Mouse (Mus musculus) MEL (cell line): Measurements from ENCODE around the gene Isg20l2. TPM values are rescaled to one million over a fixed set of nuclear protein-coding genes. Genes with fewer than 3 reads are reported as not detected.

Experiments
- DNase-seq: peaks from one replicate; pipeline ENCODE4 v3.0.0; 2011; ENCODE audit warnings: low read depth, low spot score
- H3K27ac ChIP-seq: 2 replicates; pipeline ENCODE4 v1.5.1; 2012; ENCODE audit warnings: low read depth, mild to moderate bottlenecking, control low read depth, low read length, moderate library complexity; ENCODE audit not compliant: control insufficient read depth
- H3K27me3 ChIP-seq, 2 experiments: fragments of 150-350 bp in 1 of 2; sonication (generic) in 1 of 2; 2 replicates each; pipeline ENCODE4 v1.6.1; 2012; ENCODE audit warnings: low read length in 2 of 2, mild to moderate bottlenecking in 2 of 2, improper control_type of control experiment in 1 of 2, moderate library complexity in 1 of 2; ENCODE audit not compliant: insufficient read depth in 2 of 2, control insufficient read depth in 1 of 2
- H3K36me3 ChIP-seq, 2 experiments: 2 replicates each; pipeline ENCODE4 v1.6.1; 2012 to 2014; ENCODE audit warnings: low read length in 2 of 2, improper control_type of control experiment in 1 of 2, inconsistent platforms in 1 of 2, mild to moderate bottlenecking in 1 of 2; ENCODE audit not compliant: insufficient read depth in 2 of 2, control insufficient read depth in 1 of 2
- H3K4me1 ChIP-seq, 2 experiments: fragments of 150-350 bp in 1 of 2; sonication (generic) in 1 of 2; 2 replicates each; pipeline ENCODE4 v1.6.1; 2012; ENCODE audit warnings: low read length in 2 of 2, improper control_type of control experiment in 1 of 2, mild to moderate bottlenecking in 1 of 2; ENCODE audit not compliant: insufficient read depth in 2 of 2, control insufficient read depth in 1 of 2
- H3K4me3 ChIP-seq, 2 experiments: fragments of 150-350 bp in 1 of 2; sonication (generic) in 1 of 2; 2 replicates each; pipeline ENCODE4 v1.5.1; 2012; ENCODE audit warnings: low read depth in 2 of 2, low read length in 2 of 2, mild to moderate bottlenecking in 2 of 2, moderate library complexity in 2 of 2, control low read depth in 1 of 2, improper control_type of control experiment in 1 of 2; ENCODE audit not compliant: control insufficient read depth in 1 of 2, insufficient read depth in 1 of 2
- H3K79me2 ChIP-seq: 2 replicates; pipeline ENCODE4 v1.6.1; 2012; ENCODE audit warnings: mild to moderate bottlenecking, low read length, moderate library complexity; ENCODE audit not compliant: control insufficient read depth, poor library complexity, insufficient read depth
- H3K9ac ChIP-seq: 2 replicates; pipeline ENCODE4 v1.6.1; 2012; ENCODE audit warnings: low read depth, mild to moderate bottlenecking, control low read depth, low read length, moderate library complexity; ENCODE audit not compliant: control insufficient read depth, poor library complexity, severe bottlenecking
- H3K9me3 ChIP-seq: fragments of 150-350 bp; sonication (generic); replicated peaks from 2 replicates; pipeline ENCODE4 v1.6.1; 2012; ENCODE audit warnings: mild to moderate bottlenecking, low read length, improper control_type of control experiment, moderate library complexity; ENCODE audit not compliant: insufficient read depth
- CHD1 ChIP-seq: IDR thresholded peaks from 2 replicates; pipeline ENCODE4 v1.6.1; 2012; ENCODE audit warnings: low read depth, mild to moderate bottlenecking, inconsistent platforms, low read length, improper control_type of control experiment
- CHD2 ChIP-seq: IDR thresholded peaks from 2 replicates; pipeline ENCODE4 v1.6.1; 2011; ENCODE audit warnings: low read length, improper control_type of control experiment
- CTCF ChIP-seq, 3 experiments: IDR thresholded peaks in 2 of 3; conservative IDR thresholded peaks in 1 of 3; 2 replicates each; pipeline ENCODE4 v1.5.1; 2011 to 2012; ENCODE audit warnings: low read length in 3 of 3, low read depth in 2 of 3, mild to moderate bottlenecking in 2 of 3, improper control_type of control experiment in 1 of 3, inconsistent platforms in 1 of 3, mixed read lengths in 1 of 3, moderate library complexity in 1 of 3; ENCODE audit not compliant: control insufficient read depth in 1 of 3, insufficient read depth in 1 of 3, poor library complexity in 1 of 3, severe bottlenecking in 1 of 3
- E2F4 ChIP-seq: IDR thresholded peaks from 2 replicates; pipeline ENCODE4 v1.6.1; 2011; ENCODE audit warnings: low read depth, low read length, improper control_type of control experiment, borderline replicate concordance
- ETS1 ChIP-seq: IDR thresholded peaks from 2 replicates; pipeline ENCODE4 v1.6.1; 2012; ENCODE audit warnings: low read depth, mild to moderate bottlenecking, inconsistent platforms, low read length, improper control_type of control experiment, moderate library complexity
- GATA1 ChIP-seq: IDR thresholded peaks from 2 replicates; pipeline ENCODE4 v1.6.1; 2011; ENCODE audit warnings: low read depth, low read length, improper control_type of control experiment
- HCFC1 ChIP-seq: IDR thresholded peaks from 2 replicates; pipeline ENCODE4 v1.6.1; 2012; ENCODE audit warnings: low read depth, mild to moderate bottlenecking, inconsistent platforms, low read length, improper control_type of control experiment, moderate library complexity
- JUND ChIP-seq: IDR thresholded peaks from 2 replicates; pipeline ENCODE4 v1.6.1; 2011; ENCODE audit warnings: low read depth, mild to moderate bottlenecking, improper control_type of control experiment, low read length
- POLR2A ChIP-seq, 2 experiments: IDR thresholded peaks; 2 replicates each; pipeline ENCODE4 v1.6.1; 2011 to 2012; ENCODE audit warnings: low read length in 2 of 2, mild to moderate bottlenecking in 2 of 2, control low read depth in 1 of 2, improper control_type of control experiment in 1 of 2, low read depth in 1 of 2, moderate library complexity in 1 of 2; ENCODE audit not compliant: control insufficient read depth in 1 of 2, insufficient read depth in 1 of 2, poor library complexity in 1 of 2
- RAD21 ChIP-seq: IDR thresholded peaks from 2 replicates; pipeline ENCODE4 v1.6.1; 2011; ENCODE audit warnings: mild to moderate bottlenecking, low read depth, low read length, improper control_type of control experiment
- SIN3A ChIP-seq: IDR thresholded peaks from 2 replicates; pipeline ENCODE4 v1.6.1; 2012; ENCODE audit warnings: low read length, improper control_type of control experiment, inconsistent platforms
- SMC3 ChIP-seq: IDR thresholded peaks from 2 replicates; pipeline ENCODE4 v1.6.1; 2011; ENCODE audit warnings: low read depth, low read length, improper control_type of control experiment
- TAL1 ChIP-seq: IDR thresholded peaks from 2 replicates; pipeline ENCODE4 v1.6.1; 2012; ENCODE audit warnings: mild to moderate bottlenecking, inconsistent platforms, low read length, moderate library complexity, mixed read lengths
- TBP ChIP-seq: IDR thresholded peaks from 2 replicates; pipeline ENCODE4 v1.8.0; 2011; ENCODE audit warnings: low read depth, low read length, improper control_type of control experiment
- UBTF ChIP-seq: IDR thresholded peaks from 2 replicates; pipeline ENCODE4 v1.6.1; 2012; ENCODE audit warnings: low read depth, mild to moderate bottlenecking, inconsistent platforms, low read length, improper control_type of control experiment, moderate library complexity, borderline replicate concordance; ENCODE audit not compliant: insufficient read depth
- ZC3H11A ChIP-seq: IDR thresholded peaks from 2 replicates; pipeline ENCODE4 v1.6.1; 2012; ENCODE audit warnings: low read depth, mild to moderate bottlenecking, inconsistent platforms, low read length, improper control_type of control experiment
- ZMIZ1 ChIP-seq: IDR thresholded peaks from 2 replicates; pipeline ENCODE4 v1.6.1; 2012; ENCODE audit warnings: low read depth, mild to moderate bottlenecking, inconsistent platforms, low read length, improper control_type of control experiment, moderate library complexity
- ZNF384 ChIP-seq: IDR thresholded peaks from 2 replicates; pipeline ENCODE4 v1.6.1; 2012; ENCODE audit warnings: low read depth, mild to moderate bottlenecking, inconsistent platforms, low read length, improper control_type of control experiment
- polyA plus RNA-seq, 2 experiments: library from polyadenylated mRNA; stranded (reverse) in 1 of 2; unstranded in 1 of 2; fragments of >175 nt in 1 of 2; fragments of >200 nt in 1 of 2; gene quantifications; 2 replicates each; pipeline versions ENCODE4 v1.2.1 to v1.2.4; 2012; ENCODE audit warnings: low replicate concordance in 2 of 2, low read depth in 1 of 2; ENCODE audit not compliant: insufficient read length in 2 of 2, insufficient read depth in 1 of 2, missing spikeins in 1 of 2
- total RNA-seq: library from RNA; depleted of rRNA; stranded (reverse); fragments of 300-350 nt; gene quantifications from 2 replicates; pipeline ENCODE4 v1.2.3, GENCODE M21; 2012

Gene Isg20l2
- total and polyA plus RNA-seq, 3 experiments, result 45.0 to 71.8 TPM; not detected in 1

DNA sequence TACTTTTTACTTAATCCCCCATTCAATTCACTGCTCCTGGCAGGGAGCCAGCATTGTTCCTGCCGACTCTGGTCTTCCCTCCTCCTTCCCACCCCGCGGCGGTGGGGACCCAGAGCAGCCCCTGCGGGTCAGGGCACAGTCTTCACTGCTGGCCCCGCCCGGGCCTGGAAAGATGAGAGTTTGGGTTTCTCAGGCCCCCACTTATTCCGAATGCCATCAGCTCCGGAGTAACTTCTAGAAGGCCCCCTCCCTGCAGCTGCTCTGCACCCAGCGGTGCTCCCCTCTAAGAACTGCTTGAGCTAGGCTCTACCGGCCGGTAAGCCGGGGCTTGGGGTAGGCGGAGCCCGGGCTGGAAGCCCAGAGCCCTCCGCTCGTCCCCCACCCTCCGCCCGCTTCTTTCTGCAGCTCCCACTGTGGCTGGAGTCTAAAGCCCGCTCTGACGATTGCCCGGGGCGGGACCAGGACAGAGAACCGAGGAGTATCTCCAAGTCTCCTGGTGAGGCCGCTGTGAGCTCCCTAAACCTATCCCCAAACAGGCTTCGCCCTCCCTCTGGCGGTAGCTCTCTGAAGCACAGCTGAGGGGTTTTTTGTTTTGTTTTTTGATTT, 30.6 kb downstream of the Isg20l2 start:
- DNase-seq, result peak; percentile 93
- H3K9me3 ChIP-seq, result no peaks in the 10 kb centered on the region
- H3K4me3 ChIP-seq, result peak overlapping the region; percentile 54 to 55
- H3K79me2 ChIP-seq, result no peaks in the 10 kb centered on the region
- no peaks in the 10 kb centered on the region; a peak in 2 of 4 replicates for H3K27me3 ChIP-seq
- H3K4me1 ChIP-seq, result peaks cover 0 to 10% of the 10 kb centered on the region in 2 experiments; a peak in 2 of 4 replicates
- H3K9ac ChIP-seq, result peak overlapping the region; percentile 43
- H3K27ac ChIP-seq, result no peak overlapping the region
- H3K36me3 ChIP-seq, result no peaks in the 10 kb centered on the region
- TF ChIP-seq ZNF384 (peak; percentile 47; the same call in 1 of the 2 replicates), SIN3A (peak; percentile 79), UBTF (peak; percentile 88), ETS1 (no peak), E2F4 (no peak), CHD1 (no peak), SMC3 (peak; percentile 94), RAD21 (peak; percentile 89), TBP (0 out of 2 replicates have a peak, but pooled peaks have one; percentile 25), ZC3H11A (peak; percentile 79), GATA1 (no peak), ZMIZ1 (no peak), HCFC1 (peak; percentile 68), CTCF (IDR thresholded peaks at IDR 0.05 in 2 of 3, conservative IDR thresholded peaks at IDR 0.05 in 1 of 3; ENCODE audit: control insufficient read depth in 1 of 3, insufficient read depth in 1 of 3, low read depth in 2 of 3, low read length in 3 of 3, poor library complexity in 1 of 3, severe bottlenecking in 1 of 3) (peak in 2 of 3 experiments; percentile 73 to 93; a peak in 5 of 6 replicates)
- TF ChIP-seq, all 39 proteins: peak for 9

DNA sequence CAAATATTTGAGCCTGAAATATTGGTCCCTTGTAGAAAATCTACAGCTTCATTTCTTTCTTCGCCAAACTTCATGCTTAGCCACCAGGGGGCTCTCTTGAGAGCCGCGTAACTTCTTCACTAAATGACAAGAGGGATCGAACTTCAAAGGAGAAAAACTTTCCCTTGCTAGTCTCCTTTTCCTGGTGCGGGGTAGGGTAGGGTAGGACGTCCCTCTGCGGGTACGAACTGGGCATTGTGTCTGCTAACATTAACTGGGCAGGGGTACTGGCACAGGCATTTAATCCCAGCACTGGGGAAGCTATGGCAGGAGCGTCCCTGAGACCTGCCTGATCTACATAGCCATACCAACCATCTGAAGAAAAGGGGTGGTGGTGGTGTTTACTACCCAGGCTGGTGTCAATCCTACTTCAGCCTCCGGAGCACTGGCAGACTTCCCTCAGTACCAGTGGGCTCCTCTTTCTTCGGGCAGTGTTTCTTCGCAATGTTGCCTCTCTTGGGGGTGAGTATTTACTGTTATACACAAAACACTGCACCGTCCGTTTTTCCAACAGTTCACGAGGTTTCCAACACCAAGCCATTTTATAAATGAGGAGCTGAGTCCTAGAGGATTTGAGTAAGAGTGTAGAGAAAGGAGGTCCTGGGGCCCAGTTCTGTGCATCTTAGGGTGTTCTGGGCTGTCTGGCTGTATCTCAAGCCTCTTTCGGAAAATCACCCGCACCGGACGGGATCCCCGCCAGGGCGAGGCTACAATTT, 40.2 kb downstream of the Isg20l2 start:
- Histone ChIP-seq H3K9ac (peak overlapping the region; percentile 52), H3K4me3 (peak overlapping the region in 1 of 2 experiments; percentile 43; a peak in 1 of 4 replicates), H3K27me3 (peaks cover 4 to 10% of the 10 kb centered on the region in 2 experiments; a peak in 3 of 4 replicates), H3K79me2 (no peaks in the 10 kb centered on the region; the same call in 1 of the 2 replicates), H3K9me3 (no peaks in the 10 kb centered on the region), H3K36me3 (no peaks in the 10 kb centered on the region), H3K27ac (no peak overlapping the region), H3K4me1 (no peaks in the 10 kb centered on the region)
- DNase-seq, result peak; percentile 68
- TF ChIP-seq CTCF (IDR thresholded peaks at IDR 0.05 in 2 of 3, conservative IDR thresholded peaks at IDR 0.05 in 1 of 3; ENCODE audit: control insufficient read depth in 1 of 3, insufficient read depth in 1 of 3, low read depth in 2 of 3, low read length in 3 of 3, poor library complexity in 1 of 3, severe bottlenecking in 1 of 3), result peak; percentile 67 to 86 (median 75)
- peak; percentile 88 for TF ChIP-seq SMC3
- TF ChIP-seq HCFC1, result no peak
- TF ChIP-seq JUND, result no peak
- no peak for TF ChIP-seq GATA1
- TF ChIP-seq ZC3H11A, result peak; percentile 49
- no peak for TF ChIP-seq TAL1
- TF ChIP-seq POLR2A (IDR thresholded peaks at IDR 0.05; ENCODE audit: control insufficient read depth in 1 of 2, insufficient read depth in 1 of 2, low read depth in 1 of 2, low read length in 2 of 2, poor library complexity in 1 of 2), result no peak
- no peak for TF ChIP-seq SIN3A
- no peak for TF ChIP-seq CHD2
- peak; percentile 48 for TF ChIP-seq RAD21
- TF ChIP-seq, all 39 proteins: peak for 4
